Mouse (Mus musculus): Measurements from ENCODE around the gene Il10rb.

GRCm38 (mm10) chr16:91461066-91461638 is 55.2 kb downstream of the Il10rb start:
- TF ChIP-seq CTCF (IDR thresholded peaks at IDR 0.05; ENCODE audit: low read depth) (no peak), EP300 (optimal IDR thresholded peaks at IDR 0.05) (no peak)
